Mouse (Mus musculus) left cerebral cortex, adult 18-20 months (tissue): ENCODE results near the gene Ephx4. TPM values are rescaled to one million over a fixed set of nuclear protein-coding genes. Genes with fewer than 3 reads are reported as not detected.

ENCODE experiments used
- DNase-seq, 2 experiments: peaks; one replicate each; pipeline ENCODE4 v3.0.0; 2021 to 2022; ENCODE audit warnings: low spot score in 2 of 2, mixed read lengths in 1 of 2
- total RNA-seq, 2 experiments: library from RNA; stranded (reverse); gene quantifications; 2 replicates each; pipeline ENCODE4 v1.2.3; 2021

The Ephx4 gene
- total RNA-seq, 2 experiments from 2014 or later: 81.1 to 96.0 TPM

DNA sequence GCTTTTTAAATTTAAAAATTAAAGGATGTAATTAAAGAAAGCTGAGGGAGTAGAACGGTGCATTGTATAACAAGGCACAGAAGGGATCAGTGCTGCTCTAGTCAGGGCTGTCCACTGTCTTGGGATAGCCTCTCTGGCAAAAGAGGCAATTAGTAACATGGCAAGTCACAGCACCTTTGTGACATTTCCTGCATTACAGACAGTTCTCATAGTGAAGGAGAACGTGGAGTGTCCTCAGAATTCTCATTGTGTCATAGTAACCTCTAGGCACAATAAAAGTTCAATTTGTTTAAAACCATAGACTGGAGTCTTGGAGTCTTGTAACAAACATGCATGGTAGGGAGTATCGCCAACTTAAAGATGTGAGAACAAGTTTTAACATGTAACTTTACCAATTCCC lies 28.7 kb downstream of the Ephx4 start, which contains the start of gene Lpcat2b:
Gene Lpcat2b, plus strand, starts transcription at position 301 of the 400 bp plus-strand sequence.
- DNase-seq: no peak

DNA sequence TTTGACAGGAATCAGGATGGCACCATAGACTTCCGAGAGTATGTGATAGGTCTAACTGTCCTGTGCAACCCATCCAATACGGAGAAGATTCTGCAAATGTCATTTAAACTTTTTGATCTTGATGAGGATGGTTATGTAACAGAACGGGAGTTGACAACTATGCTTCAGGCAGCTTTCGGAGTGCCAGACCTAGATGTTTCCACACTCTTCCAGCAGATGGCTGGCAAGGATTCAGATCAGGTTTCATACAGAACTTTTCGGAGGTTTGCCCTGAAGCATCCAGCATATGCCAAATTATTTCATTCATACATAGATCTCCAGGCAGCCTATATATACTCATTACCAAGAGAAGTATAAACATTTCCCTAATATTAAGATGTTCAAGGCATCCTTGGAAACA lies 31.5 kb downstream of the Ephx4 start:
- DNase-seq: no peak

DNA sequence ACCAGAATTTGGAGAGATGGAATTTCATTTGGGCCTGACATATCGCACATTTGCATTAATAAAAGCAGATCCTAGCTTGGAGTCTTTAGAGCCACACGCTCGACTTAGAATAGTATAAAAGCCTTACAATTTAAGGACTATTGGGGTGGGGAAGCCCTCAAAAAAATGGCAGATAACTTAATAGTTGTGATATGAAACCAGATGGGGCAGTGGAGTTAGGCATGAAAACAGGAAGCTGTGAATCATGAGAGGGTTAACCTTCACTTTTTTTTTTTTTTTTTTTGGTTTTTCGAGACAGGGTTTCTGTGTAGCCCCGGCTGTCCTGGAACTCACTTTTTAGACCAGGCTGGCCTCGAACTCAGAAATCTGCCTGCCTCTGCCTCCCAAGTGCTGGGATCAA lies 33.6 kb downstream of the Ephx4 start:
- DNase-seq: no peak

DNA sequence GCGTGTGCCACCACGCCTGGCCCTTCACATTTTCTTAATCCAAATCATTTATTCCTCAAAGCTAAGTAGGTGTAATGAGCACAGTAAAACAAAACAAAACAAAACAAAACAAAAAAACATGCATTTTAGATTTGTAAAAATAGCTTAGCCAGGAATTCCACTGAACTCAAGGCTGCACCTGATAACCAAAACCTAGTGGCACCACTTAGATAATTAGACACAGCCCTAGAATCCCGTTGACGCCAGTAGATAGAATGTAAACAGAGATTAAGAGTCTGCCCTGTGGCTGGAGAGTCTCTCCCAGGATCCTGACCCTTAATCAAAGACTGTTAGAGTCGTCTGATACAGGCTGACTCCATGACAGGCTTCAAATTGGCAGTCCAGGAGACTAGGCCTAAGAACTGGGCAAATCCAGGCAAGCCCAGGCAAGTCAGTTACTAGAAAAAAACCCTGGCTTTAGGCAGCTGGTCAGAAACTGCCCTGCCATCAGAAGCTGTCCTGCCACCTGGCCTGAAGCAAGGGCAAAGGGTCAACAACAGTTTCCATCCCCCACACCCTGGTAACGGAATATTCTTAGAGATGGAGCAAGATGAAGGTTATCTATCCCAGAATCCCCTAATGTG lies 34.2 kb downstream of the Ephx4 start:
- DNase-seq: no peak

DNA sequence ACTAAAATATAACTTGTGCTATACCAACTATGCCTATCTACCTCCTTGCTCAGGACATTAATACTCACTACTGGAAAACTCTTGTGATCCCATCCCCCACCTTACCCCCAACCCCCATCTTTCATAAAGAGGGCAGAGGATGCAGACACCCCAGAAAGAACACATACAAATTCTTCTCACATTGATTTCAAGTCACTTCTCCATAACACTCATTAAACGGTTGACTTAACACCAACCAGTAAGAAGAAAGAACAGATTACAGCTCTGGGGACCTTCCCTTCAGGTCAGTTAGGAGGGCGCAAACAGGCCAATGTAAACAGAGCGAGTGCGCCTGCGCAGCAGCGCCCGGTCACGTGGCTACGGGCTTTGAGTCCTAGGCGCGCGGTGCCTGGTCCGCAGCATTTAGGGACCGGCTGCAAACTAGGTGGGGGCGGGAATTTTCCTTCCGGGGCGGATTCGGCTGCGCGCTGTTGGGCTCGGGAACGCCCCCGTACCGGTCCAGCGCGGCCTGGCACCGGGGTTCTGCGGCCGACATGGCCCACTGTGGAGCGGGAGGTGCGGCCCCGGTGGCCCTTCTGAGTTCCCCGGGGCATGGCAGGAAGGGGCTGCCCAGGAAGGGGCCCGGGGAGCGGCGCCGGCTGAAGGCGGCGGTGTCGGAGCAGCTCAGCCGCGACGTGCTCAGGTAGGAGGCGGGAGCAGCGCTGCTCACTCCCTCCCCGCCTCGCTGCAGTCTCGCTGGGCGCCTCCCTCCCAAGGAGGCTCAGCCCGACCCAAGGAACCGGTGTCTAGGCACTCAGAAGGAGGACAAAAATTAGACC lies 35.1 kb downstream of the Ephx4 start, which contains the start of gene Btbd8:
Gene Btbd8, plus strand, starts transcription at position 534 of the 818 bp plus-strand sequence.
- peak; percentile 88 to 91 for DNase-seq

DNA sequence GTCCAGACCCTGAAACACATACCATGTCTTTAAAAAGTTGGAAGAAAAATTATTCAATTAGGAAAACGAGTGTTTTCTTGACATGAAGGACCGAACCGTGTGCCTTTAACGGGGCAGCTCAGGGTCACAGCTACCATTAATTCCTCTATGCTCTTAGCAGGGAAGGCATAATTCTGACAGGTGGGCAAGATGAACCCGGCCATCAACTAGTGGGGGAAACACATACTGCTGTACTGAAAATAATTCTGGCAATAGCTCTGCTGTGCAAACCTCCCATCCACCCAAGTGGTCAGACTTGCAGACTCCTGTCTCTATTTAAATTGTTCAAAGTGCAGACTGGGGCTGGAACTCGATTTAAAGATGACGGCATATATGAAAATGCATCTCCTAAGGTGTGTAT lies 35.8 kb downstream of the Ephx4 start:
- DNase-seq: no peak

DNA sequence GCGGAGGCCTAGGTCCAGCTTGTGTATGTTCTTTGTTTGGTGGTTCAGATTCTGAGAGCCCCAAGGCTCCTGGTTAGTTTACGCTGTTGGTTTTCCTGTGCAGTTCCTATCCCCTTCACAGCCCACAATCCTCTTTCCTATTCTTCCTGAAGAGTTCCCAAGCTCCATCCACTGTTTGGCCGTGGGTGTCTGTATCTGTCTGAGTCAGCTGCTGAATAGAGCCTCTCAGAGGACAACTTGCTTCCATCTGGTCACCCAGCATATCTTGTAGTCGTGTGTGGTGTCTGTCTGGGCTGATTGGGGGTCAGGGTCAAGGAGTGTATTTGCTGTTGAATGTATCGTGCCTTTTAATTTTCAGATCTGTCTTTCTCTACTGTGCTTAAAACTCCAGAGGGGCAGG lies 39.3 kb downstream of the Ephx4 start:
- peak; percentile 27 to 46 for DNase-seq

DNA sequence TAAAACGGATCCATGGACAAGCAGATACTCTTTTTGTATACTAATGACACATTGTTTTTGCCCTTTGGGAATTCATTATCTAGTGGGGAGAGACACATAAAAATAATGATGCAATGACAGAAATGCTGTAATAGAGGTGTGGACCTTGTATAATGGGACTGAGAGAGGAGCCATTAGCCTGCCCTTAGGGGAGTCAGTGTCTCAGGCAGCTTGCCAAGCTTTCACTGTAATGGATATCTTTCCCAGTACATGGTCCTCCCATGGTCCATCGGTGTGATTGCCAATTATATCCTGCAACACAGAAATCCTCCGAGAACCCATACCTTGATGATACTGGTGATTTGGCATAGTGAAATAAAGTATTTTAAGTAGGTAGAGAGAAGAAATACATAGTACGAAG lies 41.7 kb downstream of the Ephx4 start:
- DNase-seq: no peak

DNA sequence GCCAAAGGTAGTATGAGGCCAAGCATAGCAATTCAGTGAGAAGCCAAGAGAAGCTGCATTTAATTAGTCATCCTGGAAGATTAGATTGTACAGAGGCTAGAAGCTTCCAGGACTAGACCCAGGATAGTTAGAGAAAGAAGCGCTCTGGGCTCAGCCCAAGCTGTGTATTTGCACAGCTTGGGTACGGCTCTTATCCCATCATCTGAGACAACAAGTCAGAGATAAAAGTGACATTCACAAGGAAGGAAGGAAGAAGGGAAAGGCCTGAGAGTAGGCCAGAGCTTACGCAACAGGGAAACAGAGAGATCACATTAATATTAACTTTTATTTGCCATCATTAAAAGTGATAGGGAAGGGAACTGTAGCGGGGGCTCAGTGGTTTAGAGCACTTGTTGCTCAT lies 45.4 kb downstream of the Ephx4 start:
- no peak for DNase-seq

DNA sequence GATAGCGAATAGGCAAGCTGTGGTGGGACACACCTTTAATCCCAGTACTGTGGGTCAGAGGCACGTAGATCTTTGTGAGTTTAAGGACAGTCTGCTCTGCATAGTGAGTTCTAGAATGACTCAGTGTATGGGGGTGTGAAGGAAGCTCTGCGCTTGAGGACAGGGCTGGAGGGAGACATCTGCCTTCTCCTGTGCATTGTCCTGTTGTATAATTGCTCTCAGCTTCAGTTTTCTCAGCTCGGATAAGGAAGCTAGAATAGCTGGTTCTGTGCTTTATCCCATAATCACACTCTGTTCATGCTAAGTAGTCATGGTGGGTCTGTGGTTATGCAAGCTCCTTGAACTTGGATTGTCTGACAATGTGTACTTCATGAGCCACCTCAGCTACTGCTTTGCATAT lies 46.2 kb downstream of the Ephx4 start:
- peak in 1 of 2 experiments; percentile 48 for DNase-seq

DNA sequence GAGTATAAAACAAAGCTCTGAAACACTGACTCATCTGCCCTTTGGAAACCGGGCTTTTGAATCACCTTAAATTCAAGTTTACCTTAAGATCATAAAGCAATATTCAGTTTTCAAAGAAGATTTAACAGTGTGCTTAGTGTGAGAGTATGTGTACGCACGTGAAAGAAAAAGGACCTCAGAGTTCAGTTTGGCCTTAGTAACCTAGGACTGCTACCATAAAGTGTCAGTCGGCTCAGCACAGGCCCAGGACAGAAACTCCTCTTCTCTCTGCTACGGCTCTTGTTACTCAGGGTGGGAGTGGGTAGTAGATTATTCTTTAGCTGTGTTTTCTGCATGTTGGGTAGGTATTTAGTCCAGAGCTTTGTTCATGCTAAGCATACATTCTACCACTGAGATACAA lies 47.1 kb downstream of the Ephx4 start:
- DNase-seq: no peak

DNA sequence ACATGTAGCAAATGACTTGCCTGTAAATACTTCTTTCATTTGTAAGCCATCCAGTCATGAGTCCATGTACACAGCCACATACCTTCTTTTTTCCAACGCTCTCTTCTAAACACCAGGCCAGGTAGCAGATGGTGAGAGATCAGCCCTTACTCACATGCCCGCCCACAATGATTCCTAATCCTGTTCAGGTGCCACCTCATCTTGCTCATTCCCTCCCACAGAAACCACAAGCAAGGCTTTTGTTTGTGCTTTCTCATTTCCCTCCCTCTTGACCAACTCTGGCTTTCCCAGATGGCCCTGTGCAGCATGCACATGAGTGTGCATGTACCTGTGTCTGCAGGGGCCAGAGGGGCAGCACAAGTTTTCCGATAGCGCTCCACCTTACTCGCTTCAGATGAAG lies 47.8 kb downstream of the Ephx4 start:
- peak; percentile 37 to 48 for DNase-seq

DNA sequence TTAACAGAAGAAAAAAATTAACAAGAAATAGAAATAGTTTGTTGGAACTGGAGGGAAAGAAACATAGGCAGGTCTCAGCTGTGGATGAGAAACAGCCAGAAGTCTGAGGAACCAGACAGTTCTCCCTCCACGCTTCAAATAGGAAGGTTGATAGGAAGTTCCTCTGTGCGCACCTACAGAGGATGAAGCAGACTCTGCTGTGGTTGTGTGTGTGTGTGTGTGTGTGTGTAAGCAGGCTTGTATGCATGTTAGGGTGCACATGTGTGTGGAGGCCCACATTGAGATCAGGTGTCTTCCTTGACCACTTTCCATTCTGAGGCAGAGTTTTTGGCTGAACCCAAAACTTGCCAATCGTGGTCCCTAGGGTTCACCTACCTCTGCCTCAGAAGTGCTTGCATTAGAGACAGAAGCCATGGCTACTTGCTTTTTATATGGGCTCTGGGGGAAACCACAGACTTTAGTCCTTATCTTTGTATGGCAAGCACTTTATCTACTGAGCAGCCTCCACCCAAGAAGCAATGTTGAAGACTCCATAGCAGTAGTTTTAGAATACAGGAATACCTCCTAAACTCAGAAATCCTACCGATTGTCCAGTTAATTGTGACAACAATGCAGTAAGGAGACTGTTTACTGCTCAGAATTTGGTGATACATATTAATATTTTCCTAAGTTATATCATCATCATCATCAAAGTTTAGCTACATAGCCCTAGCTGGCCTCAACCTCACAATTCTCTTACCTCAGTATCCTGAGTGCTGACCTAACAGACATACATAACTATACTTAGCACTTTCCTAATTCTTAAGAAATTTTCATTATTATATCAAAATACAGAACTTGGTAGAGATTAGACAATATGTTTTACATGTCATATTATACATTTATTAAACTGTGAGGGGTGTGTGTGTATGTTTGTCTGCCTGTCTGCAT lies 59.9 kb downstream of the Ephx4 start:
- no peak for DNase-seq

DNA sequence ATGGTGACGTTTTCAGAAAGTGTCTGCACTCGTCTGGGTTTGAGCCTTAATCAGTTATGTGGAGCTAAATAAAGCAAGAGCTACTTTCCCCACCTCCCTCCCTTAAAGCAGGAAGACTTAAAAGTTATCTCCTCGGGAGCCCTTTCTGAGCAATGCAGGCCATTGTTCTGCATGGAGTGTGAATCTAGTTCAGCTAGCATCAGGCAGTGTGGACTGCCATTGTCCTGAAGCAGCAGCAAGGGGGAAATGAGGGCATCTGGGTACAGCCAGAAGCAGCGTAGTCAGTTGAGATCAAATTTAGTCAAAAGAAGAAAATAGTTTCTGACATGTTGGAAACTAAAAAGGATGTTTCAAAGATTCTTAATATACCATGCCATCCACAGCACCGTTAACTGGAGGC lies 64.0 kb downstream of the Ephx4 start:
- DNase-seq: no peak

DNA sequence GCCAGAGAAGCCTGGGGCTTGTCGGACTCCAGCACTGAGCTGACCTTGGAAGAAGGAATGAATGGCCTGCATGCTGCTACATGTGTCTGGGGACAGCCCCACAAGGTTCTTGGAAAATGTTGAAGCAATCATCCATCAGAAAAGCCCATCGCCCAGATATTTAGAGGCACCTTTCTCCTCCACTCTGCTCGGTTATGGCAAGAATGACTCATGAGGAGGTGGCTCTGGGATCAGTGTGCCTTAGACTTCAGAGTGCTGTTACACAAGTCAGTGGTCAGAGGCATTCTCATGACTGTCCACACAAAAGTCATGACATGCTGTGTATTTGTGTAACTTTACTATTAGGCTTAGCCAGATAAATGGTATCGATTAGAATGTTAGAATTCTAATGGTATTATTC lies 64.6 kb downstream of the Ephx4 start:
- no peak for DNase-seq

DNA sequence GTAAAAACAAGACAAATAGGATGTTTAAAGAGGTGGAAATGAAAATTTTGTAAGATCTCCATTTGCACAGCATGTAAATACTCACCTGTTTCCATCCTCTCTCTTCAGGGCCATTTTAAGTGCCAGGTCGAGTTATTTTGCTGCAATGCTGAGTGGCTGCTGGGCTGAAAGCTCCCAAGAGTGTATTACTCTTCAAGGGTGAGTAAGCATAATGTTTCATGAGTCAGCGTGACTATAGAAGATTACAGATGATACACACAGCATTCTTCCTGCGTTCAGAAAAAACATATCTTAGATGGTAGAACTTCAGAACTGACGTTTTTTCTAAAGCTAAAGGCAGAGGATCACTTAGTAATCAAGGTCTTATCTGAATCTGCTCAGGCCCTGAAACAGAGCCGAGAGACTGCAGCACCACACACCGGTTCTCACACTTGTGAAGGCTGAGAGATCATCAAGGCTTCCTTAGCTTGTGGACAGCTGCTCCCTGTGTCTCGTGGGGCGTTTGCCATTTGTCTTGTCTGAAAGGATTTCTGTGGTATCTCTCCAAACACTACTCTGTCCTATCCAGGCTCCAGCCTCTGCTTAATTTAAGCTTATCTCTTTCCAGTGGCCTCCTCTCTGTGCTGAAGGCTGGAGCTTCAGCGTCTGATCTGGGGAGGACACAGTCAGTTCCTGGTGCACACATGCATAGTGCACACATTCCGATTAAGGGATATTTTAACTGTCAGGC lies 68.2 kb downstream of the Ephx4 start:
- DNase-seq: no peak

Other genes starting within 250 kb of the Ephx4 start
- 10 to 100 TPM; 12.2 to 13.4 TPM for gene Tgfbr3, start 113.1 kb upstream of the Ephx4 start, total RNA-seq
- 10 to 100 TPM; 16.4 to 16.6 TPM for gene Brdt, start 71.6 kb upstream of the Ephx4 start, total RNA-seq
- under 1 TPM; 0.37 to 0.42 TPM for gene Lpcat2b, start 28.8 kb downstream of the Ephx4 start, total RNA-seq
- 100 to 1,000 TPM; 175 to 179 TPM for gene Btbd8, start 35.3 kb downstream of the Ephx4 start, total RNA-seq
- gene Gm42669, start 104.9 kb downstream of the Ephx4 start, total RNA-seq: under 1 TPM; 0.14 to 0.35 TPM
- gene 1700028K03Rik, start 132.0 kb downstream of the Ephx4 start, total RNA-seq: under 1 TPM; 0.53 to 0.66 TPM
- gene Rpap2, start 194.6 kb downstream of the Ephx4 start, total RNA-seq: 10 to 100 TPM; 22.2 to 22.3 TPM
- gene Glmn, start 195.2 kb downstream of the Ephx4 start, total RNA-seq: 10 to 100 TPM; 18.2 to 19.6 TPM